Mouse (Mus musculus) lung, postnatal 0 days (tissue): ENCODE measurements around the gene Inhba.

Experiments used
- CTCF ChIP-seq: IDR thresholded peaks from 2 replicates; pipeline ENCODE4 v1.5.1; 2016; ENCODE audit warnings: antibody characterized with exemption, mild to moderate bottlenecking
- EP300 ChIP-seq: IDR thresholded peaks from 2 replicates; pipeline ENCODE4 v1.6.1; 2016; ENCODE audit warnings: antibody characterized with exemption, mild to moderate bottlenecking, control low read depth

DNA sequence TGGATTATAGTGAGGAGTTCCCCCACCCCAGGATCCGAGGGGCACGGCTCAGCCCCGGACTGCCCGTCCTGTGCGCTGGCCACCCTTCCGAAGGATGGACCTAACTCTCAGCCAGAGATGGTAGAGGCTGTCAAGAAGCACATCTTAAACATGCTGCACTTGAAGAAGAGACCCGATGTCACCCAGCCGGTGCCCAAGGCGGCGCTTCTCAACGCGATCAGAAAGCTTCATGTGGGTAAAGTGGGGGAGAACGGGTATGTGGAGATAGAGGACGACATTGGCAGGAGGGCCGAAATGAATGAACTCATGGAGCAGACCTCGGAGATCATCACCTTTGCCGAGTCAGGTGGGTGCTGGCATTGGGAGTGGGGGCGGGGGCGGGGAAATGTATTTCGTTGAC is 5.7 kb downstream of the Inhba start:
- no peak for TF ChIP-seq CTCF
- TF ChIP-seq EP300 = no peak
